Mouse (Mus musculus): ENCODE measurements around the gene Aldh1a2.

The Aldh1a2 gene

GRCm38 (mm10) chr9:71215248-71216035, at the start of gene Aldh1a2:
Gene Aldh1a2 (plus strand): TSS chr9:71215789.
- in situ Hi-C loops (cut with MboI; ENCODE audit: unreplicated experiment in 2 of 2), result loop anchor here in 1 of 2 experiments (10.0 to 25.0 kb wide), 2 partner anchors 322 to 399 kb away; no protein-coding TSS in a partner anchor

DNA sequence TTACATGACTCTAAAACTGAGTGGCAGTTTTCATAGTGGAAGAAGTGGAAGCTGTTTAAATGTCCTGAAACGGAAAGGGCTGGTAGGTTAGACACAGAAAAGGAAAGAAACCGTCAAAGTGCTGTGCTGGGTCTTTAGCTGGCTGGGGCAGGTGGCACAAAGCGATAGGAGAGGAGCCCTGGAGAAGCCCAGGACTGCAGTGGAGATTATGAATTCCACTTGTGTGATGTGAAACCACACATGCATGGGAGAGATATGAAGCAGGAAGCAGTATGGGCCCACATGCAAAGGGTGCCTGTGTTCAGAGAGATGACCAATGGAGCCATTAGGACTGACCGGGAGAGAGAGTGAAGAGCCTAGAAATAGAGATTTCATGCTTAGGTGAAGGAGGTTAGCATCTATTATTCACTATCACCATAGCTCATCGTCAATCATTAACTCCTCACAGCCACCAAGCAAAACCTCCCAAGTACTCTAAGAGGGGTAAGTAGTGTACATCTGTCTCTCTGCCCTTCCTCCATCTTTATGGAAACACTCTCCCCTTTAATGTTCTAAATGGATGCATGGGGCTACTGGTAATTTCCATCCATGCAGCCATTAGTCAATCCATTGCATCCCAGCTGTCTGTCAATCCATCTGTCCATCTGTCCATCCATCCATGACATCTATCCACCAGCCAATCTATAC, 49.4 kb upstream of the Aldh1a2 start:
- in situ Hi-C loops (cut with MboI; ENCODE audit: unreplicated experiment in 2 of 2), result no loop called here

DNA sequence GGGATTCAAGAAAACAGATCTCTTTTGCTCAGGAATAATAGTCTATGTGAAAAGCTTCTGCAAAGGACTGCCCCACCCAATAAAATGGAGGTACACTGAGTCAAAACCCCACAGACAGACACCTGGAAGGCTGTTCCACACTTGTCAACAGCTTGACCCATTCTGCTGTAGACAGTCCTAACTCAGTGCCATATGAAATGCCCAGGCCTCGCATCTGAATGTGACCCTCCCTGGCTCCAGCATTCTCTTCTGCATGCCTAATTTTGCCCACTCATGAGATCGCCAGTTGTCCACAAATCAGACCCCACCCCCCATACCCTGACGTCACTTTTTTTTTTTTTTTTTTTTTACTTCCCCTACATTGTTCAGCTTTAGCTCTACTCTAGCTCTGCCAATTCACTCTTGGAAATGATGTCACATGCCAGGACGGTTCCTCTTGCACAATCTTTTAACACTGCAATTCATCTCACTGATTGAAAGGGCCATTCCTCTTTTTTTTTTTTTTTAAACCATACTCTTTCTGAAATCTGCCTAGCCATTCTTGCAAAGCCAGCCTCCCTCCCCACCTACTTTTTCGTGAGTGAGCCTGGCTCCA, 48.6 kb upstream of the Aldh1a2 start:
- in situ Hi-C loops (cut with MboI; ENCODE audit: unreplicated experiment in 2 of 2), result no loop called here

DNA sequence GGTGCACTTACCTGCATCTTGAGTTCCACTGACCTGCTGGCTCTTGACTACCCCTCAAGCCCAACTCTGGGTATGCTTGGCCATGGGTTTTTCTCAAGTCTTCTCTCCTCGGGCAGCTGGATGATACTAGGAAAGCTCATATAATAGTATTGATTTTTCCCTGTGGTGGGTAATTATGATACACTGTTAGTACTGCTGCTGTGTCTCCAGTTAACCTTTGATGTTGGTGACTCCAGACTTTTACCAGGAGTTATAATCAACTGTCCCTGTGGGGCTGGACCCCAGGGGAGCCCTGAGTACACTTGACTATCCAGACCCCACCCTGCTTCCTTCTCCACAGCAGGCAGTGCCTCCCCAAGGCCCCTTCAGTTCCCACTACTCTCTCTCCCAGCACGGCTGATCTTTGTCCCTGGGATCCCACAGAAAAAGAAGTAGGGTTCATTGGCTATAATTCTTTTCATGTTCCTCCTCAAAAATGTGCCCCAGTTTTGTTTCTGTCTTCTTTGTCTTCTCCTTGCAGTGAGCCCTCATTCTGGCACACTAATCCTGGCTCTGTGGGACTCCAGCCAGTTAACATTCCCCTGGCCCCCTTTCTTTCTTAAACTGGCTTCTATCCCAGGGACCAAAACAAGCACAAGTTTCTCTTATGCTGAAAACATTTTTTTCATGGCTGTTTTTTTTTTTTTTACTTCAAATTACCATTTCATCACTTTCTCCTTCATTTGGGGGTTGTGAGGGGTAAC, 47.9 kb upstream of the Aldh1a2 start:
- in situ Hi-C loops (cut with MboI; ENCODE audit: unreplicated experiment in 2 of 2), result no loop called here

DNA sequence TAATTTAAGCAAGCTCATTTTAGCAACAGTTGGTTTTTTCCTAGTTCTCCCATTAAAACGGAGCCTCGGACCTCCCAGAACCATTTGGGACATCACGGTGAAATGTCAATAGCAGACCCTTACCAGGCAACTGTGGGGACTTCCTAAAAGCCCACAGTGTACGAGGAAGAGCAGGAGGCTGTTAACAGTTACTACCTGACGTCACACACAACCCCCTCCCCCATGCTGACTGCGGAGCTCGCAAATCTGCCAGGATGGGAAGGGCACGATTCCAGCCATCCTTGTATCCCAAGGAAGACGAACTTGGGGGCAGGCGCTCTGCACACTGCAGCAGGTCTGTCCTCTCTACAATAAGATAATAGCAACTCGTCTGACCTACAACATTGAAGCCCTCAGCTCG, 47.1 kb upstream of the Aldh1a2 start, which contains the start of gene Aqp9:
TSS of gene Aqp9 (minus strand) at position 172 of the 400 bp plus-strand sequence.
- in situ Hi-C loops (cut with MboI; ENCODE audit: unreplicated experiment in 2 of 2), result no loop called here

GRCm38 (mm10) chr9:71173533-71173932, 42.1 kb upstream of the Aldh1a2 start:
- in situ Hi-C loops (cut with MboI; ENCODE audit: unreplicated experiment in 2 of 2), result no loop called here

DNA sequence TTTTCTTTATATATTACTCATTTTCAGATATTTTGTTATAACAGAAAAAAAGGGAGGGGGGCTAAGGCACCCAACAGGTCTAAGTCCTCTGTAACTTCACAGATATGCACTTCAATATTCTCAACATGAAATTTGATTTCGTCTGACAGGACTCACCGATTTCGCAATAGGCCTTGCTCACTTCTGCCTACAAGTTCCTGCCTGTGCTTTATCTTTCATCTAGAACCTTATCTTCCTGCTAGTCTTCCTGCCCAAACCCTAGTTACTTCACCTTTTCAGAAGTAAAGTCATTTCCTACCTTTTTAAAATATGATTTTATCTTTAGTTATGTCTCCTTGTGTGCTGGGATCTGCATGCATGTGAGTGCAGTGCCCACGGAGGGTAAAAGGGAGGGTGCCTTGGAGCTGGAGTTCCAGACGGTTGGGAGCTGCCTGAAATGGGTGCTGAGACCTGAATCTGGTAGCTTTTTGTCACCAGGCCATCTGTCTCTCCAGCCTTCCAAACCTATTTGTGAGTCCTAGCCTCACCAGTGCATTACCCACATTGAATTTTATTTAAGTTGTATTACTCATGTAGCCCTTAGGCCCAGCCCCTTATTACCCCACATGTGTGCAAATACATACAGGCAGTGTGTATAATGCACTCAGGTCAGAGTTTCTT, 41.1 kb upstream of the Aldh1a2 start:
- in situ Hi-C loops (cut with MboI; ENCODE audit: unreplicated experiment in 2 of 2), result no loop called here

DNA sequence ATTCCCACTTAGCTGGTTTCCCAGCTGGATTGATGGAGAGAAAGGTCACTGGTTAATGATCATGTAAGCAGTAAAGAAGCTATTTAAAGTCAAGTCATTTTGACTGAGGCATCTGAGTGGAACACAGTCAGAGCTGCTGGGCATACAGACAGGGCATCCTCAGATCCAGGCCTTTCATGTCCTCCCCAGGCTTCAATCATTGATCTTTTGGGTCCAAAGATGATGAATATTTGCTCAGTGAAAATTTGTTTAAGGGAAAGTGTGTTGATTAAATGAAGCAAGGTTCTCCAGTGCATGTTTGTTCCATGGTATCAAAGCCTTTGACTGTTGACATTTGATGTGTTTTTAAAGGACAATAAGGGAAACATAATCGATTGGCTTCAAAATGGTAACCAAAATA, 39.9 kb upstream of the Aldh1a2 start:
- in situ Hi-C loops (cut with MboI; ENCODE audit: unreplicated experiment in 2 of 2), result no loop called here

DNA sequence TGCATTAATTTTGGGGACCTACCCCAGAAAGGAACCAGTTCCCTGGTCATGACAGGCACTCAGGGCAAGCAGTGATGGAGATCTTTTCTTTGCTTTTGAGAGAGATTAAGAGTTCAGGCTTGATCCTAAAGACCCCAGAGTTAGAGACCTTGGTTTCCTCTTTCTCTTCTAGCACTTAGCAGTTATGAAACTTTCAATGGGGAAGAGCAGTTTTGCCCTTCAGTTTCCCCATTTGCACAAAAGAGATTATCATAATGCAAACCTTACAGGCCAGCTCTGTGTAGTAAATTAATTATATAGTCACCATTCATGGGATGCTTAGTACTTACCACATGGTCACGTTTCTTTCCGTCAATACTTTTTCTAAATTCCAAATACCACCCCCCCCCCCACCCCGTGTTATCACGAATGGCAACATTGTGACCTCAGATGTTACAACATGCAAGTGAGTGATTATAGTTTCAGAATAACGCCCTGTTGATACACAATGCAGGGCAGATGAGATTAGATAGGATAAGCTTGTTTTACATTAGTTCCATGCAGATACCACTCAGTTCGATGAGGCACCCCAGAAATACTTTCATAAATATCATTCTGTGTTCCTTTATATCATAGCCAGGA, 36.2 kb upstream of the Aldh1a2 start:
- in situ Hi-C loops (cut with MboI; ENCODE audit: unreplicated experiment in 2 of 2), result no loop called here

DNA sequence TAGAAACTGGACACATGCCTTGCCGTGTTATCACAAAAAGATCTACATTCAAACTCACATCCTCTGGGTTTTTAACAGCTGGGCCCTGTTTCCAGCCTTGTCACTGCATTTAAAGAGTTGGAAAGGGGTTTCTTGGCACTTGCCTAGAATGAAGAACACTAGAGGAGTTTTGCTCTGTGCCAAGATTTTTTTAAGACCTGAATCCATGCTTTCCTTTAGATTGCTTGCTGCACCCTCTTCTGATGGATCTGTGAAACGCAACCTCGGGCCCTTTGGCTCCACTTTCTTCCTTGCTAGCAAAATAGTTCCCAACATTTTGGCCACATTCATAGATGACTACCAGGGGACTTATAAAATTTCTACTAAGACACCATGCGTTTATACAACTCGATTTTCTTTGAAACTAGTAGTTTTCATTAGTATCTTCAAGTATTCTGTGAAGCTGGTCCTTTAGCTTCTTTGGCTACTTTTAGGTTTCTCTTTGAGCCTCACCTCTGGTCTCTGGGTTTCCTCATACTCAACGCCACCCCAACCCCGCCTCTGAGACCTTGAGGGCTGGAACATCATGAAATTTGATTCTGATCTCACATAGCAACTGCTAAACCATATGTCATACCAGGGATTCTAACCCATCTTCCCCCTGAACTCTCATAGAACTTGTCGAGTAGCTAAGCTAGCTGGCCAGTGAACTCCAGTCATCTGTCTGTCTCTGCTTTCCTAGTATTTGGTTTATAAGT, 35.5 kb upstream of the Aldh1a2 start:
- in situ Hi-C loops (cut with MboI; ENCODE audit: unreplicated experiment in 2 of 2), result loop anchor here in 1 of 2 experiments (10.0 kb wide), 2 partner anchors 515 to 775 kb away; no protein-coding TSS in a partner anchor

DNA sequence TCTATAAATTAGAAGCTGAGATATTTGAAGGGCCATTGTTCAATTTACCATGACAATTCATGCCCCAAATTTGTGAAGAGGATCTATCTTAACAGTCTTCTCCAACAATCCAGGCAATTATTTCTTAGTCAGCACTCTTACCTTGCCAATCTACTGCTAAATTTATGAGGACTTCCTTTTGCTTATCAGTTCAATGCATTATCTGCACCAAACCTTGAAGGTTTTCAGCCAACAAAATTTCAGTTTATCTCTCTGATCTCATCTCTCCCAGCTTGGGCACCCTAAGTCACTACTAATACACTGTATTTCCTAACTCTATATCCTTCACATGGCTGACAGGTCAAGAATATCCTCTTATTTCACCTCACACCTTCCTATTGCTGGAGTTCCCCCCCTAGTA, 30.3 kb upstream of the Aldh1a2 start:
- in situ Hi-C loops (cut with MboI; ENCODE audit: unreplicated experiment in 2 of 2), result loop anchor here in 1 of 2 experiments (10.0 kb wide), 2 partner anchors 520 to 780 kb away; no protein-coding TSS in a partner anchor

- in situ Hi-C loops (cut with MboI; ENCODE audit: unreplicated experiment in 2 of 2), result loop anchor here in 1 of 2 experiments (10.0 kb wide), 2 partner anchors 521 to 781 kb away; no protein-coding TSS in a partner anchor
Observed at GRCm38 (mm10) chr9:71185823-71186222, 29.8 kb upstream of the Aldh1a2 start.

DNA sequence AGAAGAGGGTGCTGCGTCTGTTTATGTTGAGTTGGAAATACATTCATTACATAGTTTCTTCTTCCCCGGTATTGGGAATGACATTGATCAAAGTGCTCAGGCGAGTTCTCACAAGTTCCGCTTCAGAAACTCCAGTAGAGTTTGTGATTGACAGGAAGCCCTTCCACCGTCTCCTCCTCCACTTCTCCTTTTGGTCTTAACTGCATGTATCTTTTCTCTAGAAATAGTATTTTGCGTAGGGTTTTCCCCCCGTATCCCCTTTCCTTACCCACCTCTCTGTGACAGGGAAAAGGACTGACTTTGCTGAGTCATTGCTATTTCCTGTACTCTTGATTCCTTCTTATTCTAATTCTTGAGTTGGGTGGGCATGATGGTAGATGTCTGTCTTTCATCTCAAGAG, 28.2 kb upstream of the Aldh1a2 start:
- in situ Hi-C loops (cut with MboI; ENCODE audit: unreplicated experiment in 2 of 2), result loop anchor here in 1 of 2 experiments (10.0 kb wide), 2 partner anchors 523 to 783 kb away; no protein-coding TSS in a partner anchor

- in situ Hi-C loops (cut with MboI; ENCODE audit: unreplicated experiment in 2 of 2), result loop anchor here in 1 of 2 experiments (10.0 kb wide), 2 partner anchors 524 to 784 kb away; no protein-coding TSS in a partner anchor
Observed at GRCm38 (mm10) chr9:71188647-71189415, 26.8 kb upstream of the Aldh1a2 start.

DNA sequence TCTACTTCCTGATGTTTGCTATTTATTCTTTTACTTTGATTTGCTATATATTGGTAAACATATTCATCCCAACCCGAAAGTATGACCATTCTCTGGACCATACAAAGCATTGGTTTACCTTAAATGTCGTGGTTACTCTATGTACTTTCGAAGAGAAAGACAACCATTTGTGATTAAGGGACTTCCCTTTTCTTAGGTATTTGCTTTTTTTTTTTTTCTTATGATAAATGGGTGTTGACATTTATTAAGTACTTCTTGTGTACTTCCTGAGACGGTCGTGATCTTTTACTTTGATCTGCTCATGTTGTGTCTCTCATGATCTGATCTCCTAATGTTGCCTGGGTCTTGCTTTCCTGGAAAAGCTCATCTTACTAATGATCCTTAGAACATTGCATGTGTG, 16.8 kb upstream of the Aldh1a2 start:
- in situ Hi-C loops (cut with MboI; ENCODE audit: unreplicated experiment in 2 of 2), result no loop called here

- in situ Hi-C loops (cut with MboI; ENCODE audit: unreplicated experiment in 2 of 2), result loop anchor here in 1 of 2 experiments (25.0 kb wide), 1 partner anchor 335 kb away; no protein-coding TSS in a partner anchor
Observed at GRCm38 (mm10) chr9:71202265-71202664, 13.3 kb upstream of the Aldh1a2 start.

GRCm38 (mm10) chr9:71209299-71209698, 6.3 kb upstream of the Aldh1a2 start:
- in situ Hi-C loops (cut with MboI; ENCODE audit: unreplicated experiment in 2 of 2), result loop anchor here in 1 of 2 experiments (25.0 kb wide), 1 partner anchor 328 kb away; no protein-coding TSS in a partner anchor

DNA sequence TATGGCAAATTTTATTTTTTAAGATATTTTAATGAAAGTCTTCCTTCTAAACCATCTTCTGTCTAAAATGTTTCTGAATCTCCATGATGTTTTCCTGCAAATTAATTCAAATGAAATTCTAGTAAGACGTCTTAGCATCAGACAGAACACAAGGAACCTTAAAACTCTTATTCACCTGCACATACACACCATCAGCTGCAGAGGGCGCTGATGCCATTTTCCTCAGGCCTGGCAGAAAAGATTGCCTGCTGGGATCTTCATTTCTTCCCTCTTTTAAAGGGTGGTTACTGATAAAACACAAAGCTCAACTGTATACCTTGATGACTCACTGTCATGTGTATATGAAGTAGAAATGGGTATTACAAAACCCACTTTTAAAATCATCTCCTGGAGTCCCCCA, 4.7 kb upstream of the Aldh1a2 start:
- in situ Hi-C loops (cut with MboI; ENCODE audit: unreplicated experiment in 2 of 2), result loop anchor here in 1 of 2 experiments (10.0 to 25.0 kb wide), 2 partner anchors 326 to 404 kb away; no protein-coding TSS in a partner anchor
